Mouse (Mus musculus) spleen, adult 12 weeks (tissue): ENCODE measurements around the gene Ano8.

ENCODE experiments used
- DNase-seq: peaks from one replicate; pipeline ENCODE4 v3.0.0; 2022; ENCODE audit warnings: low spot score

Gene Ano8

DNA sequence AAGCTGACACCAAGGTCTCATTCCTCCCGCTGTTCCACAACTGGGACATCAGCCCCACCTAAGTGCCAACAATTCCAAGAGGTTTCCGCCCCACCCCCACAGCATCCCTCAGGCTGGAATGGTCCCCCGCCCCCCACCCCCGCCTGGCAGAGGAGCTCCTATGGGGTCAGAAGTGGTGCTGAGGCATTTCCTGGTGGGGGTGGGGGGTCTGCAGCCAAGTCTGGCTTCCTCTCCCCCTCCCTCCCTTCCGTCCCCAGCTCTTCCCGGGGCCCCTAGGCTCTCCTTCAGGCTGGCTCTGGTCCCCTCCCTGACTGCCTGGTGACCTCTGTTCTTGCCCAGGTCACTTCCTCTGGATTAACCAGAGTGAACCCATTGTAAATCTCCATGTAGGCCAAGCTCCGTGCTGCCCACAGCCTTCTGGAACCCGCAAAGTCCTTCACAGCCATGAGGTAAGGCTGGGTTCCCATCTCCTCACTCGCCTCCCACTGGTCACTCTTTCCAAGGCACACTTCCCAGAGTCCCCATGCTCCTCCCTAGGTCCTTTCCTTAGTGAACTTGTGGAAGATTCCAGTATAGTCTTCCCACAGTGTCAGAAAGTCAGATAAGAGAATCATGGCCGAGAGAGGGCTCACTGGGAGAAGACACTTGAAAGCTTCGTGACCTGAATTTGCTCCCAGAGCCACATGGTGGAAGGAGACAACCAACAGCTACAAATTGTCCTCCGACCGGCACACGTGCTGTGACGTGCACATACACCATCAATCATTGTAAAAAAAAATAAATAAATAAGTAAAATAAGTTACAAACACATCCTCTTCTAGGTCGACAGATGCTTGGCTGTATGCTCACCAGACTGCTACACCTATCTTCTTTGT is 13.3 kb upstream of the Ano8 start:
- DNase-seq: no peak

DNA sequence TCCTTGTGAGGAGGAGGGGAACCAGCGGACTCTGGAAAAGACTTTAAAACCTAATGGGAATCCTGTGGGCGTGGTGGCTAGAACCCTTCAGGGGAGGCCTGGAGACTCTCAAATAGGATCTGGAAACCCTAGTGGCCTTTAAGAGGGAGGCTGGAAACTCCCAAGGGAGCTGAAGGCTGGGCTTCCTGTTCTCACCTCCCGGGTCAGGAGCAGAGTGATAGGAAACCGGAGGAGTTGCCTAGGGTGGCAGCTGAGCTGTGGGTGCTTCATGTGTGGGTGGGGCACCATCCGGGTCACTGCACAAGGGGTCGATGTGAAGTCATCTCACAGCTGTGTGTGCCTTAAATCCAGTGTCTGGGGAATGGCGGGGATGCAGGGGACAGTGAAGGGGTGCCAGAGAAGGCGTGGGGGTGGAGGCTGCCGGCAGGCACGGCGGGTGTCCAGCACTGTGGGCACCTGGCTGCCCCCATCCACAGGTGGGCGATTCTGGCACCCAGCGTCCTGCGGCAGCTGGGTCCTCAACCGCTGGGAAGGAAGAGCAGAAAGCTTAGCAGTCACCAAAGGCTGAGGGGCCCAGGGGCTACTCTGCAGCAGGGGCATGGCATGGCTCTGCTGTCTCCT is 12.2 kb upstream of the Ano8 start:
- no peak for DNase-seq

- no peak for DNase-seq
Observed at GRCm38 (mm10) chr8:71497077-71497645, 11.4 kb upstream of the Ano8 start.

GRCm38 (mm10) chr8:71496481-71496880 is 10.7 kb upstream of the Ano8 start:
- no peak for DNase-seq

DNA sequence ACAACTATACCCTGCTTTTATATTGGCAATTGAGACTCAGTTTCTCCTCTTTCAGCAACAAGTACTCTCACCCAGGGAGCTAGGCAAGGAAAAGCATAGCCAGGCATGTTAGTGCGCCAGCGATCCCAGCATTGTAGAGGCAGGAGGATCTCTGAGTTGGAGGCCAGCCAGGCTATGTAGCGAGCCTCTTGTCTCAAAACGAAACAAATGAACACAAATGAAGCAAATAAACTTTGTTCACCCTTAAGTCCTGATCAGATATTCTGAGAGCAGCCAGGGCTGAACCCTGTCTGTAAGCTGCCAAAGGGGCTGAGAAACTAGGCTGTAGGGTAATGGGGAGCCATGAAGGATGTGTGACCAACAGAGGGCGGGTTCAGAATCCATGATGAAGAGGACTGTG is 10.0 kb upstream of the Ano8 start:
- no peak for DNase-seq

GRCm38 (mm10) chr8:71495039-71495438 is 9.3 kb upstream of the Ano8 start:
- peak; percentile 57 for DNase-seq

GRCm38 (mm10) chr8:71488454-71488853 is 2.7 kb upstream of the Ano8 start:
- peak; percentile 82 for DNase-seq

DNA sequence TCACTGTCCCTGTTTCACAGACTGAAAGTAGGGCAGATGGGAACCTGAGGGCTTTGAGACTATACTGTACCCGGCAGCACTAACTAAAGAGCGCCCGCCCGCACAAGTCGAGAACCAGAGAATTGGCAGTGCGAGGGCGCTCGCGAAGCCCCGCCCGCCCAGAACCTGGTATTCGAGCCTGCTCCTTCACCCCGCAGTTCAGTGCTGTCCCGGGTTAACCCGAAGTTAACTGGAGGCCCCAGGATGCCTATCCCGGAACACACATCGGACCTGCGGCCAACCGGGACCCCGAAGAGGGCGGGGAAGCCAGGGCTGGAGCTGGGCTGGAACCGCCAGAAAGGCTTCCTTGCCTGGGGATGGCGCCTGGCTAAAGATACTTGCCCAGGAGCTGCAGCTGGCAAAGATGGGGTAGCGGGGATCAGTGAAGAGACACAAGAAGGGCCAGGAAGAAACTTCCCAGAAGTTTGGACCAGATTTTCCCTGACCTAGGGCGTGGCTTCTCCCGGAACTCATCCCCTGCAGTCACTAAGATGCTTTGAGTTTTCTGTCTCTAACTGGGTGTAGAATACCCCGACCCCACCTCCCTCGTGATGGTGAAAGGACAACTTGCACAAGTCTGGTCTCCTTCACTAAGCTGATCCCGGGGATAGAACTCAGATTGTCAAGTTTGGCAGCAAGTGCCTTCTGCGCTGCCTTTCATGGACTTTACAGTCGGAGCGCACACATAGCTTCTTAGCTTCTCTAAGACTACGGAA is 2.1 kb upstream of the Ano8 start, which contains the start of gene Gtpbp3:
Gene Gtpbp3 (plus strand): TSS at position 413 of the 755 bp plus-strand sequence.
- DNase-seq: peak; percentile 66

DNA sequence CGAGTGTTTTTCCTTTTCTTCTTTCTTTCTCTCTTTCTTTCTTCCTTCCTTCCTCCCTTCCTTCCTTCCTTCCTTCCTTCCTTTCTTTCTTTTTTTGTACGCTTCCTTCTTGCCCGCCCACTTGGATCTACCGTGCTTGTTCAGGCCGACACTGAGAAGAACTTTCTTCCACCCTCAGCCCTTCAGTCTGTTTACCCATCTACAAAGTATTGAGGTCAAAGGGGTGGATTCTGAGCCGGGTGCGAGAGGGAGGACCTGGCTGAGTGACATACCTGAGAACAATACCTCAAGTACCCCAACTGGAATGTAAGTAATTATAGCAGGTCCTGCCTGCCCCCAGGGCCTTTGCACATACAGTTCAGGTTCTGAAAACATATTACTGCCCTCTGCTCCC is 370 bp upstream of the Ano8 start:
- DNase-seq: no peak

GRCm38 (mm10) chr8:71484736-71485135 is 1.0 kb downstream of the Ano8 start:
- DNase-seq: no peak

- DNase-seq: no peak
Observed at GRCm38 (mm10) chr8:71483932-71484331, 1.8 kb downstream of the Ano8 start.

- no peak for DNase-seq
Observed at GRCm38 (mm10) chr8:71478943-71479342, 6.8 kb downstream of the Ano8 start.

DNA sequence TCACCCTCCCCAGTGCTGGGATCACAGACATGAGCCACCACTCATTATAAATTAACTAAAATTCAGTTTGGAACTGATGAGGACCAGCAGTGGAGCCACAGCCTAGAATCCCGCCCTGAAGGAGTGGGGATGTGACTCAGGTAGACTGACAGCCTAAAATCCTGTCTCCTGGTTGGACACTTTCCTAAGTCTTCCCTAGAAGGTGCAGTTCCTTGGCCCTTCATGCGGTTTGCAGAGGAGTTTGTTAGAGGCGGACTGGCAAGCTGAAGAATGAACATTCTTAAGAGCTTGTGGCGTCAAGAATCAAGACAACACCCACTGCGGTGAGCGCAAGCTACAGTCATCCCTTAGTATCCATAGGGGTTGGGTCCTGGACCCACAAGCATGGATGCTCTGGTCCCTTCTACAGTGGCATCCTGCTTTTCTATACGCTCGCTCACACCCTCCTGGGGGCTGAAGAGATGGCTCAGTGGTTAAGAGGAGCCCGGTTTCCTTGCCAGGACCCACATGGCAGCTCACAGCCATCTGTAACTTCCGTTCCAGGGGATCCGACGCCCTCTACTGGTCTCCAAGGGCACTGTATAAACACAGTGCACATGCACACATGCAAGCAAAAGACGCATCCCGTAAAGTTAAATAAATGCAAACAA is 8.4 kb downstream of the Ano8 start:
- no peak for DNase-seq

DNA sequence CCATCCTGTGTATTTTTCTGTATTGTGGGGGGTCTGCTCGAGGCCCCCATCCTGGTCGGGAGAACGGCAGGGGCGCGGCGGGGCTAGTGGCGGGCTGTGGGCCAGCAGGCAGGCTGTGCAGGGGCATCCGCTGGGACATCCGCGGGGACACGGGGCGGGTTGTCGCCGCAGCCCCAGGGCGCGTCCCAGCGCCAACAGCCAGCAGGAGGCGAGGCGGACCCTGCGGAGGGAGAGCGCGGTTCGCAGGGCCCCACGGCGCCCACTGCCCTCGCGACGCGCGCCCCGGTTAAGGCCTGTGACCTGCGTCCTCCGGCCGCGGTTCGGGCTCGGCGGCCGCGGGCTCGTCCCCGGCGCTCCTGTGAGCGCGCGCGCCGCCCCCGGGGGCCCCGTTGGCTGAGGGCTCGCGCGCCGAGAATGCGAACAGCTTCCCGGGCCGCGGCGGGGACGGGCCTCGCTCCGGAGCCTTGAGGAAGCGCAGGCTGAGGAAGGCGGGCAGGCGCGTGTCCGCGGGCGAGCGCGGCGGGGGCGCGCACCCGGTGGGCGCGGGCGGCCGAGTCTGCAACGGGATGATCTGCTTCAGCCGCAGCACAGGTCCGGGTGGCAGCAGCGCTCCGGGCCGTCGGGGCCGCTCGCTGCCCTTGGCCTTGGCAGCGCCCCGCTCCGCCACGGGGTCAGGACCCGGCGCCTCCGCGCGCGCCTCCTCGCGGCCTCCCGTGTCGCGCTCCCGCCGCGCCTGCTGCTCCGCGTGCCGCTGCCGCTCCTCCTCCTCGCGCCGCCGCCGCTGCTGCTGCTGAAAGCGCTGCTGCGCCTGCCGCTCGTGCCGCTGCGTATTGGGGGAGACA is 9.4 kb downstream of the Ano8 start:
- DNase-seq: peak; percentile 63

- no peak for DNase-seq
Observed at GRCm38 (mm10) chr8:71475702-71476075, 10.1 kb downstream of the Ano8 start.

GRCm38 (mm10) chr8:71474785-71475701 is 10.7 kb downstream of the Ano8 start:
- DNase-seq: no peak

DNA sequence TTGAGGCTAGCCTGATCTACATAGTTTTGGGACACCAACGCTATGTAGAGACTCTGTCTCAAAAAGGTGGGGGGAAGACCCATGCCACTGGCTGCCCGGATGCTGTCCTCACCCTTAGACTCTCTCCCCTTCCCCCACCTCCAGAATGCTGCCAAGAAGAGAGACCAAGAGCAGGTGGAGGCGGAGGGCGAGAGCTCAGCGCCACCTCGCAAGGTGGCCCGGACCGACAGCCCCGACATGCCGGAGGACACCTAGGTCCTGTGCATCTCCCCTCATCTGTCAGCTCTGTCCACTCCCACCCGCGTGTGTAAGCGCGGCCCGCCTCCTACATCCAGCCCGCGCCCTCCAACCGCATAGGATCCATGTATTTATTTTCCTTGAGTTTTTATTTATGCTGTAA is 11.4 kb downstream of the Ano8 start:
- no peak for DNase-seq

DNA sequence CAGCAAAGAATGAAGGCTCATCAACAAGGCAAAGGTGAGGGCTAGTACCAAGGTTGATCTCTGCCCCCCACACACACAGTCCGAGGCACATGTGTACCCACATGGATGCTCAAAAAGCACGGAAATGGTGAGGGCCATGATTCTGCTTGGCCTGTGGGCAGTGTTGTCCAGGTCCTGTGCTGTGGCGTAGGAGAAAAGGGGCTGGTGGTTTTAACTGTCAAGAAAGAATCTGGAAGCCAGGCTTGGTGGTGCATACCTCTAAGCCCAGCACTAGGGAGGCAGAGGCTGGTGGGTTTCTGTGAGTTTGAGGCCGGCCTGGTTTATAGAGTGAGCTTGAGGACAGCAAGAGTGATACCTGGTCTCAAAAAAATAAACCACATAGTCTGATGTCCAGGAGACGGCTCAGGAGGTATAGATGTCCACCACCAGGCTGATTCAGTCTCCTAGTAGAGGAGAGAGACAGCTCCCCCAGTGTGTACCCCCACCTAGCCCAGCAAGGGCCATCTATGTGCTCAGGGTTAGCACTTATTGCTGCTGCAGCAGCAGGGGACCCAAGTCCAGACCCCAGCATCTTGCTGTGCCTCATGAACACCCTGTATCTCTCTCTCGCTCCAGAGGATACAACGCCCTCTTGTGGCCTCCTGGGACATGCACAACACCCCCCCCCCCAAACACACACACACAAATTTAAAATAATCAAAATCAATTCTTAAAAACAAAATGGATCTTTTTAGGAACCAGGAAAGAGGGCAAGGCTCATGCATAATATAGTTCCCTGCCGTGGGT is 13.0 kb downstream of the Ano8 start:
- DNase-seq: no peak

DNA sequence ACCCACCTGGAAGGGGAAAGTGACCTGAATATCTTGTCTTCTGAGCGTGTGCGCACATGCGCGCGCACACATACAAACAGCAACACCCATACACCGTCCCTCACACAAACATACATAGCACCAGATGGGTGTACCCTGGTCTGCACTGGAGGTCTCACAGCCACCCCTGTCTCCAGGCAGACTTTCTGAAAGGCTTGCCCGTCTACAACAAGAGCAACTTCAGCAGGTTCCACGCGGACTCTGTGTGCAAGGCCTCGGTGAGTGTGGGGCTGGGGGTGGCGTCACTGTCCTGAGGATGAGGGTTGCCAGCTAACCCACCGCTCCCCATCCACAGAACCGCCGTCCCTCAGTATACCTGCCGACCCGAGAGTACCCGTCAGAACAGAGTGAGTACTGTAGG is 13.9 kb downstream of the Ano8 start:
- no peak for DNase-seq
